Mouse (Mus musculus): ENCODE data around the gene Mettl21c. TPM values are rescaled to one million over a fixed set of nuclear protein-coding genes. Genes with fewer than 3 reads are reported as not detected.
"Not testable (repeated sequence)": the region's sequence is repeated elsewhere in the genome, so short reads cannot be mapped to it uniquely, and the experiment has no call there.

Mettl21c gene
- not detected for total RNA-seq (2021)
- long read RNA-seq, experiment 1: 0 reads
- long read RNA-seq, experiment 2: 0 reads

GRCm38 (mm10) chr1:44019934-44020333 is at the start of gene Mettl21c:
Gene Mettl21c, minus strand, starts transcription at chr1:44020034.
- no peak for DNase-seq

GRCm38 (mm10) chr1:44064625-44065024 is 44.8 kb upstream of the Mettl21c start:
- peak; percentile 20 to 56 for DNase-seq

GRCm38 (mm10) chr1:44063439-44063838 is 43.6 kb upstream of the Mettl21c start:
- DNase-seq: no peak

GRCm38 (mm10) chr1:44061836-44062235 is 42.0 kb upstream of the Mettl21c start, which contains the start of gene Gm8251:
Gene Gm8251, minus strand, starts transcription at chr1:44061936.
- no peak for DNase-seq

- no peak for DNase-seq
These were observed 38.0 kb upstream of the Mettl21c start for GRCm38 (mm10) chr1:44057805-44058204.

GRCm38 (mm10) chr1:44046556-44046955 is 26.7 kb upstream of the Mettl21c start:
- DNase-seq: no peak

- DNase-seq: not testable (repeated sequence)
These were observed 25.9 kb upstream of the Mettl21c start for GRCm38 (mm10) chr1:44045689-44046088.

GRCm38 (mm10) chr1:44042555-44042915 is 22.7 kb upstream of the Mettl21c start:
- no peak for DNase-seq

- peak; percentile 31 to 72 for DNase-seq
These were observed 22.1 kb upstream of the Mettl21c start for GRCm38 (mm10) chr1:44041797-44042554.

GRCm38 (mm10) chr1:44032948-44033347 is 13.1 kb upstream of the Mettl21c start:
- no peak for DNase-seq

- no peak for DNase-seq
These were observed 12.4 kb upstream of the Mettl21c start for GRCm38 (mm10) chr1:44032213-44032612.

- DNase-seq: no peak
These were observed 7.8 kb upstream of the Mettl21c start for GRCm38 (mm10) chr1:44027651-44028050.

GRCm38 (mm10) chr1:44022656-44023055 is 2.8 kb upstream of the Mettl21c start:
- DNase-seq: no peak

GRCm38 (mm10) chr1:44015556-44015955 is 4.3 kb downstream of the Mettl21c start:
- no peak for DNase-seq

- DNase-seq: no peak
These were observed 15.3 kb downstream of the Mettl21c start for GRCm38 (mm10) chr1:44004513-44004912.

- DNase-seq: no peak
These were observed 22.8 kb downstream of the Mettl21c start for GRCm38 (mm10) chr1:43996914-43997589.

GRCm38 (mm10) chr1:43971089-43971488 is 48.7 kb downstream of the Mettl21c start:
- no peak for DNase-seq

- no peak for DNase-seq
These were observed 50.5 kb downstream of the Mettl21c start for GRCm38 (mm10) chr1:43969361-43969760.

- DNase-seq: no peak
These were observed 53.1 kb downstream of the Mettl21c start for GRCm38 (mm10) chr1:43966756-43967155.

- no peak for DNase-seq
These were observed 55.5 kb downstream of the Mettl21c start for GRCm38 (mm10) chr1:43964381-43964780.

All from heart, adult 18-20 months (tissue).